Mouse (Mus musculus) kidney, adult 2 months (tissue): Measurements from ENCODE around the gene Gfra1.

Experiments
- CTCF ChIP-seq: fragments of 200-500 bp; conservative IDR thresholded peaks from 2 replicates; pipeline ENCODE4 v1.5.1; 2011; ENCODE audit warnings: low read depth, mild to moderate bottlenecking, control low read depth, low read length, moderate library complexity, mixed read lengths; ENCODE audit not compliant: insufficient read depth, insufficient read length
- POLR2A ChIP-seq: fragments of 200-500 bp; IDR thresholded peaks from one replicate; pipeline ENCODE4 v1.6.1; 2011; ENCODE audit warnings: low read depth, low read length, control low read depth

- no peak for TF ChIP-seq CTCF
- no peak for TF ChIP-seq POLR2A
These were observed 101.8 kb downstream of the Gfra1 start for GRCm38 (mm10) chr19:58353953-58354352.
